Mouse (Mus musculus) kidney, postnatal 0 days (tissue): Measurements from ENCODE around the gene Kdm1a. TPM values are rescaled to one million over a fixed set of nuclear protein-coding genes. Genes with fewer than 3 reads are reported as not detected.

Source experiments
- ATAC-seq: fragments of 200-750 bp; cut with Nextera tagmentation; replicated peaks from 2 replicates; pipeline ENCODE4 v1.8.0; 2017; ENCODE audit warnings: low read depth, moderate number of reproducible peaks, moderate TSS enrichment, moderate library complexity; ENCODE audit not compliant: low FRiP score
- DNase-seq: peaks from one replicate; pipeline ENCODE4 v3.0.0-alpha.2; 2016; ENCODE audit warnings: low spot score
- H3K27ac ChIP-seq: fragments of 300-500 bp; sonication (generic); 2 replicates; pipeline ENCODE4 v1.5.1; 2014; ENCODE audit warnings: mild to moderate bottlenecking
- H3K27me3 ChIP-seq: fragments of 300-500 bp; sonication (generic); 2 replicates; pipeline ENCODE4 v1.6.1; 2014; ENCODE audit warnings: low read length, mixed read lengths; ENCODE audit not compliant: insufficient read depth
- H3K36me3 ChIP-seq: fragments of 300-500 bp; sonication (generic); 2 replicates; pipeline ENCODE4 v1.6.1; 2014; ENCODE audit warnings: low read length, mixed read lengths; ENCODE audit not compliant: insufficient read depth
- H3K4me1 ChIP-seq: fragments of 300-500 bp; sonication (generic); replicated peaks from 2 replicates; pipeline ENCODE4 v1.6.1; 2014; ENCODE audit warnings: antibody characterized with exemption, low read length, mixed read lengths; ENCODE audit not compliant: insufficient read depth
- H3K4me2 ChIP-seq: fragments of 300-500 bp; sonication (generic); 2 replicates; pipeline ENCODE4 v1.6.1; 2014; ENCODE audit warnings: mild to moderate bottlenecking, low read length, moderate library complexity, mixed read lengths
- H3K4me3 ChIP-seq: fragments of 300-500 bp; sonication (generic); replicated peaks from 2 replicates; pipeline ENCODE4 v1.5.1; 2014; ENCODE audit warnings: low read depth, low read length
- H3K9ac ChIP-seq: fragments of 300-500 bp; sonication (generic); 2 replicates; pipeline ENCODE4 v1.6.1; 2014; ENCODE audit warnings: low read depth, low read length
- H3K9me3 ChIP-seq: fragments of 300-500 bp; sonication (generic); replicated peaks from 2 replicates; pipeline ENCODE4 v1.6.1; 2016; ENCODE audit warnings: low read length, inconsistent platforms, mixed read lengths
- CTCF ChIP-seq: IDR thresholded peaks from 2 replicates; pipeline ENCODE4 v1.5.1; 2016; ENCODE audit warnings: antibody characterized with exemption, low read depth, mild to moderate bottlenecking, moderate library complexity
- WGBS: fragments of 180-500 bp; shearing (Covaris S2); extraction: QIAGEN DNeasy Blood & Tissue Kit; methylation state at CpG from one replicate; pipeline ENCODE4 v1.1.7; 2014; 5-methylcytosine and 5-hydroxymethylcytosine counted together
- polyA plus RNA-seq: library from polyadenylated mRNA; unstranded; fragments of >200 nt; fragmentation: Nextera tagmentation; extraction: Ambion mirVana; gene quantifications from 2 replicates; pipeline ENCODE4 v1.2.1, GENCODE M21; 2015

The Kdm1a gene
- polyA plus RNA-seq, 1 experiment from 2014 or later = 28.8 TPM

DNA sequence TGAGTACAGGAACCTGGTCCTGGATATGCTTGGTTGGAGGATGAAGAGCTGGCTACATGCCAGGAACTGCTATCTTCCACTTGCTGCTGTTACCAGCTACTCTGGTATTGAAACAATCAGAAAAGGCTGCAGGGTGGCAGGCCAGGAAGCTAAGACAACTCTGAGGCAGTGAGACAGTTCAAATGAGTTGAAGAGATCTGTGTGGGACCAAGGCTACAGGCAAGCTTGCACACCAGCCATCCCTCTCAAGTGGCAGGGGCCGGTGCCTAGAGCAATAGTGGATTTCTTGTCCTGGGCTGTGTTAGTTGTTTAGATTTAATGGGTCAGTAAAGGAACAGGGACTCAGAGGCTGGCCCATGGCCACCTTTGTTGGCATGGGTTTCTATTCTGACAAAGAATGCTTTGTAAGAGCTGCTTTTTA is 54.1 kb downstream of the Kdm1a start:
- peaks cover 89% of the 10 kb centered on the region for H3K36me3 ChIP-seq
- no peaks in the 10 kb centered on the region for H3K9me3 ChIP-seq
- H3K27me3 ChIP-seq = no peaks in the 10 kb centered on the region
- H3K9ac ChIP-seq = no peak overlapping the region
- DNase-seq (no peak), ATAC-seq (no peak)
- H3K27ac ChIP-seq = no peak overlapping the region; the same call in 1 of the 2 replicates
- no peak overlapping the region for H3K4me2 ChIP-seq
- H3K4me3 ChIP-seq = no peak overlapping the region
- 90% methylated on average over 1 of the region's 1 CpGs for WGBS
- H3K4me1 ChIP-seq = no peaks in the 10 kb centered on the region
- TF ChIP-seq CTCF = no peak

DNA sequence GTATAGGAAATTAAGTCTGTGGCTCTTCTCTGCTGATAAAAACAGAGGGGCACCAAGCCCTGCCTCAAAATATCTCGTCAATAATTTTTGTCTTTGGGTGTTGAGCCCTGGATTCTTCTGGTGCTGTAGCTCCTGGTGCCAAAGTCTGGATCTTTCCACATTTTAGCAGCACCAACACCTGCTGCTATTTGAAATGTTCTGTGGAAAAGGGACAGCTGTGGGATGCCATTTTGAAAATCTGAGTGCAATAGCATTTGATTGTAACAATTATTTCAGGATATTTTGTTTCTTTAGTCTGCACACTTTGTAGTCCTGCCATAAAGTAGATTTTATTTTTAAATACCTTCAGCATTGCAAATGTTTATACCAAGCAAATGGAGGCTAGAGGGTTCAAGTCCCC is 54.8 kb downstream of the Kdm1a start:
- no peaks in the 10 kb centered on the region for H3K27me3 ChIP-seq
- H3K9me3 ChIP-seq = no peaks in the 10 kb centered on the region
- H3K36me3 ChIP-seq = peaks cover 89% of the 10 kb centered on the region
- TF ChIP-seq CTCF = no peak
- DNase-seq = no peak
- H3K4me2 ChIP-seq = no peak overlapping the region
- no peaks in the 10 kb centered on the region for H3K4me1 ChIP-seq
- no peak overlapping the region for H3K27ac ChIP-seq
- ATAC-seq = no peak
- H3K9ac ChIP-seq = no peak overlapping the region
- WGBS = 78% methylated on average over 1 of the region's 1 CpGs
- no peak overlapping the region for H3K4me3 ChIP-seq

DNA sequence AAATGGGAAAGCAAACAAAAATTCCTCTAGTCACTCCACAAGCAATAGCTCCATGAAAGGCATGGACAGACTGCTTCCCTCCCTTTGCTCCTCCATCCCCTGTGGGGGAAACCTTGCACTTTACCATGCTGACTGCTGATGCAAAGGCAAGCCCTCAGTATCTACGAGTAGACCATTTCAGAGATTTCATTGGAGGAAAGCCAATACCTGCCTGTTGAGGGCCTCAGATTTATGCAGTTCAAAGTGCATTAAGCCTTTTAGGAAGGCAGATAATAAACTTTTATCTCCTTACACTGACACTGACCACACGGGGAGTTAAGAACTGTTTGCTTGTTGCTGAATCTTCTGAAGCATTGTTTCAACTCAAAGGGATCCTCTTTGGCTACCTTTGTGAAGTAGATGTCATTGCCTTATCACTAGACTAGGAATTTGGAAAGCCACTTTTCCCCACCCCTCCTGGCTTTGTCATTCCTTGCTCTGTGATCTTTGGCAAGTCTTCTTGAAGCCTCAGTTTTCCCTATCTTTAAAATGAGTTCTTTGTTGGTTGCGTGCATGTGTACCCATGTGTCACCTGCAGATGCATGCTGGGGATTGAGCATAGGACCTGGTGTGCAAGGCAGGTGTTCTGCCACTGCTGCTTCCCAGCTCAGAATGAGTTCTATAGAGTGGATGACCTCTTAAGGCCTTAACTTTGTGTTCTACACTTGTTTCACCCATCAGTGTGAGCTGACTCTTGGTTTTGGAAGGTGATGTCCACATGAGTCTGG is 56.1 kb downstream of the Kdm1a start:
- H3K36me3 ChIP-seq = peaks cover 84% of the 10 kb centered on the region
- H3K4me3 ChIP-seq = no peak overlapping the region
- no peak overlapping the region for H3K27ac ChIP-seq
- H3K9ac ChIP-seq = no peak overlapping the region
- H3K4me1 ChIP-seq = no peaks in the 10 kb centered on the region
- no peaks in the 10 kb centered on the region for H3K9me3 ChIP-seq
- ATAC-seq (no peak), DNase-seq (no peak)
- 52% methylated on average over 3 of the region's 3 CpGs for WGBS
- no peaks in the 10 kb centered on the region for H3K27me3 ChIP-seq
- no peak for TF ChIP-seq CTCF
- H3K4me2 ChIP-seq = no peak overlapping the region

DNA sequence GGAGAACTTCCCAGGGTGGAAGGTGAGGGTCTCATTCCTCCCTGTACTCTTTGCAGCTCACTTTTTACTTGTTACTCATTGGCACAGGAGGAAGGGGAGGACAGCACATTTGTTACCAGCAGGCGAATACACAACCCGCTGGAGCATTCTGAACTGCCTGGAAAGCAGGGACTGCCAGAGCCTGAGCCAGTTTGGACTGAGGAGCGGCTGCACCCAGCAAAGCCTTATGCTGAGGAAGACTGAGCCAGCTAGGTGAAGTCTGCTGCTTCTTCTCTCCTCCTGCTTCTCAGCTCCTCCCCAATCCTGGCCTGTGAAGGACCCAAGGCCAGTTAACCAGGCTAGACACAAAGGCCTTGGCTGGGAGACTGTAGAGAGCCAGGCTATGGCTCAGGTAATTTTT is 57.4 kb downstream of the Kdm1a start:
- 89% methylated on average over 3 of the region's 3 CpGs for WGBS
- no peak for DNase-seq
- H3K4me3 ChIP-seq = no peak overlapping the region
- no peak for TF ChIP-seq CTCF
- peaks cover 81% of the 10 kb centered on the region for H3K36me3 ChIP-seq
- H3K9me3 ChIP-seq = no peaks in the 10 kb centered on the region
- no peak for ATAC-seq
- H3K4me2 ChIP-seq = no peak overlapping the region
- H3K27ac ChIP-seq = no peak overlapping the region
- H3K27me3 ChIP-seq = no peaks in the 10 kb centered on the region
- H3K4me1 ChIP-seq = no peaks in the 10 kb centered on the region
- no peak overlapping the region for H3K9ac ChIP-seq

DNA sequence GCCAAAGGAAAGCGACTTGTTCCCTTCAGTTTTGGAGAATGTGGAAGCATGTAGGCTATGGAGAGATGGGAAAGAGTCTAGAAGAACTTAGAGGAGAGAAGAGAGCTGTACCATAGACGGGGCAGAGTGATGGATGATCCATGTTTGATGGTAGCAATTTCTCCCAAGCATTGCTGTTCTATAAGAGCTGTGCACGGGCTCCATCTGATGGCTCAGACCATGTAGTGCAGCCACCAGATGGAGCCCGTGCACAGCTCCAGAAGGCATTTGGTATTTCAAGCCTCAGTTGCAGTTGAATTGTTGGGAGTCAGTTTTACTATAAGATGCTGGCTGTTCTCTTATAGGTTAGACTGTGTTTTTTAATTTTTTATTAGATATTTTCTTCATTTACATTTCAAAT is 76.1 kb downstream of the Kdm1a start:
- 17% methylated on average over 4 of the region's 4 CpGs for WGBS
- Histone ChIP-seq H3K27ac (no peak overlapping the region), H3K4me2 (no peak overlapping the region), H3K4me1 (no peaks in the 10 kb centered on the region), H3K9me3 (no peaks in the 10 kb centered on the region; the same call in 1 of the 2 replicates), H3K36me3 (peaks cover 3% of the 10 kb centered on the region; the same call in 1 of the 2 replicates), H3K27me3 (no peaks in the 10 kb centered on the region), H3K4me3 (no peak overlapping the region), H3K9ac (no peak overlapping the region)
- DNase-seq (peak; percentile 87), ATAC-seq (no peak; the same call in 1 of the 2 replicates)
- TF ChIP-seq CTCF = peak; percentile 70

DNA sequence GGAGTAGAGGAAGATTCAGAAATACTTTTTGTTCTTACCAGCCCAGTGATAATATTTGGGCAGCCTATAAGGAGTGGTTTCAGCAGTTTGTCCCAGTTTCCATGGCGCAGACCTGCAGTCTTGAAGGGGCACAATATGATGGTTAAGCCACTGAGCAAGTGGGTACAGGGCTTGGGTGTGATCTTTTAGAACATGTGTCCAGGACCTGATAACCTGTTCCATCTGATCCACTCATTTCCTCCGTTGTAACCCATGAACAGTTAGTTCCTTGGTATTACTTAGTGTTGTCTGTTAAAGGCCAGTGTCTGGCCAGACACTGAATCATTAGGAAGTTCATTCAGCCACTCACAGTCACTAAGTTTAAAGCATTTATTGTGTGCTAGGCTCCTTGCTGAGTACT is 78.2 kb downstream of the Kdm1a start:
- H3K27me3 ChIP-seq = no peaks in the 10 kb centered on the region
- ATAC-seq (no peak), DNase-seq (no peak)
- peaks cover 3% of the 10 kb centered on the region; the same call in 1 of the 2 replicates for H3K36me3 ChIP-seq
- no peak overlapping the region for H3K4me2 ChIP-seq
- TF ChIP-seq CTCF = no peak
- no peak overlapping the region for H3K4me3 ChIP-seq
- H3K9ac ChIP-seq = no peak overlapping the region
- H3K9me3 ChIP-seq = no peaks in the 10 kb centered on the region; the same call in 1 of the 2 replicates
- H3K4me1 ChIP-seq = 0 out of 2 replicates have a peak, but pooled peaks cover 2% of the 10 kb centered on the region
- H3K27ac ChIP-seq = no peak overlapping the region
- WGBS = 85% methylated on average over 2 of the region's 2 CpGs

DNA sequence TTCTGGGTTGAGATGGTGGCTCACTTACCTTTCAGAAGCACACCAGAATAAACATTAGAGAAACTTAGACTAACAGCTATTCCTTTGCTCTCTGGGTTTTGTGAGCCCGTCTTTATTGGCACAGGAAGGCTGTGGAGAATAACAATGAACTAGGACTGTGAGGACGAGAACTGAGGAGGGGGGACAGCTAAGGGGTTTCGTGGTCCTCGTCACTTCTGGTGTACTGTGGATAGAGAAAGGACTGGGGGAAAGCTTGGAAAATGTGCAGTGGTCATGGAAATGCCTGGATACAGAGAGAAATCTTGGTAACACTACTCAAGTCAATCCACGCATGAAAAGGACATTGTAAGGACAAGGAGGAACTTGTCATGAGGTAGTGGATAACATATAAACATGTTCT is 80.6 kb downstream of the Kdm1a start:
- H3K9me3 ChIP-seq = no peaks in the 10 kb centered on the region
- 0 out of 2 replicates have a peak, but pooled peaks cover 2% of the 10 kb centered on the region for H3K4me1 ChIP-seq
- DNase-seq = no peak
- ATAC-seq = no peak
- H3K4me2 ChIP-seq = no peak overlapping the region
- H3K36me3 ChIP-seq = no peaks in the 10 kb centered on the region
- H3K4me3 ChIP-seq = no peak overlapping the region
- WGBS = 75% methylated on average over 5 of the region's 5 CpGs
- no peaks in the 10 kb centered on the region for H3K27me3 ChIP-seq
- no peak overlapping the region for H3K27ac ChIP-seq
- no peak overlapping the region for H3K9ac ChIP-seq
- TF ChIP-seq CTCF = no peak
